Mouse (Mus musculus) embryo, embryonic 11.5 days (tissue): ENCODE data around the gene Atp6v1g2.
A peak's percentile ranks its signal among the peaks of the same experiment; 100 is the strongest.

Source experiments
- DNase-seq: peaks from one replicate; pipeline ENCODE4 v3.0.0-alpha.2; 2012; ENCODE audit warnings: low read depth, low spot score

Atp6v1g2 gene

GRCm38 (mm10) chr17:35254241-35255098 lies 21.0 kb downstream of the Atp6v1g2 start:
- DNase-seq, result peak; percentile 46

GRCm38 (mm10) chr17:35255301-35255700 lies 21.8 kb downstream of the Atp6v1g2 start:
- no peak for DNase-seq

GRCm38 (mm10) chr17:35255704-35256103 lies 22.2 kb downstream of the Atp6v1g2 start:
- DNase-seq, result no peak

GRCm38 (mm10) chr17:35257378-35257777 lies 23.9 kb downstream of the Atp6v1g2 start:
- DNase-seq, result no peak

- peak; percentile 85 for DNase-seq
These were observed 24.5 kb downstream of the Atp6v1g2 start for GRCm38 (mm10) chr17:35257824-35258491.

GRCm38 (mm10) chr17:35258492-35259478 lies 25.3 kb downstream of the Atp6v1g2 start:
- DNase-seq, result no peak

GRCm38 (mm10) chr17:35259621-35260020 lies 26.2 kb downstream of the Atp6v1g2 start:
- DNase-seq, result no peak

GRCm38 (mm10) chr17:35261651-35262050 lies 28.2 kb downstream of the Atp6v1g2 start:
- no peak for DNase-seq

- DNase-seq, result peak; percentile 90
These were observed 29.4 kb downstream of the Atp6v1g2 start, which contains the start of gene H2-D1 for GRCm38 (mm10) chr17:35262664-35263522. H2-D1 (plus strand) TSS chr17:35262730.

GRCm38 (mm10) chr17:35263523-35263883 lies 30.0 kb downstream of the Atp6v1g2 start:
- DNase-seq, result no peak

- no peak for DNase-seq
These were observed 34.1 kb downstream of the Atp6v1g2 start for GRCm38 (mm10) chr17:35267399-35268086.

- peak; percentile 62 for DNase-seq
These were observed 36.3 kb downstream of the Atp6v1g2 start for GRCm38 (mm10) chr17:35269653-35270347.

- DNase-seq, result no peak
These were observed 38.8 kb downstream of the Atp6v1g2 start for GRCm38 (mm10) chr17:35272249-35272648.

GRCm38 (mm10) chr17:35274770-35275169 lies 41.3 kb downstream of the Atp6v1g2 start:
- peak; percentile 84 for DNase-seq

- no peak for DNase-seq
These were observed 42.9 kb downstream of the Atp6v1g2 start for GRCm38 (mm10) chr17:35276304-35276864.

GRCm38 (mm10) chr17:35278049-35278448 lies 44.6 kb downstream of the Atp6v1g2 start:
- DNase-seq, result no peak

- no peak for DNase-seq
These were observed 45.7 kb downstream of the Atp6v1g2 start for GRCm38 (mm10) chr17:35278957-35279688.

GRCm38 (mm10) chr17:35280276-35280675 lies 46.8 kb downstream of the Atp6v1g2 start:
- DNase-seq, result no peak
